Mouse (Mus musculus) spleen, adult 2 months (tissue): ENCODE data around the gene Fgfr2.

Experiments used
- CTCF ChIP-seq: fragments of 200-500 bp; IDR thresholded peaks from 2 replicates; pipeline ENCODE4 v1.5.1; 2011; ENCODE audit warnings: mild to moderate bottlenecking, inconsistent platforms; ENCODE audit not compliant: insufficient read depth, insufficient read length, insufficient replicate concordance; ENCODE audit errors: extremely low read depth
- POLR2A ChIP-seq: fragments of 200-500 bp; IDR thresholded peaks from 2 replicates; pipeline ENCODE4 v1.6.1; 2011; ENCODE audit warnings: low read depth, low read length, inconsistent platforms

DNA sequence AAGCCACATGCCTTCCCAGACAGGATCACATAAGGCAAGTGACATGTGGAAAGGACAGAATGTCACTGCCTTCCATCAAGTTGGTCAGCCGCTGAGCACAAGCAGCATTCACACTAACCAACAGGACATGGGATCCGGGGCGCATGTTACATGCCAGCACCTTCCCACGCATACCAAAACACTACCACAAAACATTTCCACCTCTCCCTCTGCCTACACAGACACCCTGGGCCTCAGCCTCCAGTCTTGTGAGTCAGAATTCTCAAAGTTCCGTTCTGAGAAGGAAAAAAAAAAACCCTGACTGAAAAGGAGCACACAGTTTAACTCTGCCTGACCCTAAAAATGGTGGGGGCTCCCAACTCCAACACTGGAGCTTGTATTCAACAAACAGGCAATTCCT lies 2955.9 kb downstream of the Fgfr2 start:
- TF ChIP-seq POLR2A (no peak), CTCF (no peak)
